Mouse (Mus musculus) brain, embryonic 14.5 days (tissue): ENCODE measurements around the gene Ppa2.

Source experiments
- CTCF ChIP-seq: fragments of 200-500 bp; IDR thresholded peaks from 2 replicates; pipeline ENCODE4 v1.5.1; 2012; ENCODE audit warnings: inconsistent platforms, mild to moderate bottlenecking, moderate library complexity, borderline replicate concordance; ENCODE audit not compliant: insufficient read depth, insufficient read length; ENCODE audit errors: extremely low read depth
- POLR2A ChIP-seq: fragments of 200-500 bp; IDR thresholded peaks from 2 replicates; pipeline ENCODE4 v1.6.1; 2012; ENCODE audit warnings: mild to moderate bottlenecking, inconsistent platforms, borderline replicate concordance; ENCODE audit not compliant: poor library complexity, insufficient read depth, insufficient read length, severe bottlenecking; ENCODE audit errors: extremely low read depth

DNA sequence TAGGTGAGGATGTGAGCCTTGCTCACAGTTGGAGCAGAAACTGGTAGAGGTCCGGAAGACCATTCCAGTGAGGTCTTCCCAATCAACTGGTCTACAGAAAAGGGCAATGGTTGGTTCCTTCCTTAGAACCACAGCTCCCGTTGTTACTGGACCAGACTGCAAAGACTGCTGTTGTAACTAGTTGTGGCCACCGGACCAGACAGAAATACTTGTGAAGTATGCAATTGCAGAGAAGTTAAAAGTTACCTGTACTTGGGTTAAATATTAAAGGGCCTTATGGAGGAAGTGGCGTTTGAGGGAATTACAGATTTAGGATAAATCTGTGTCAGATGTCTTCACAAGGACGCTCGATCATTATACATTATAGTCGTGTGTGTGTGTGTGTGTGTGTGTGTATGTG lies 551 bp upstream of the Ppa2 start:
- TF ChIP-seq POLR2A (no peak), CTCF (no peak)
